Mouse (Mus musculus): Measurements from ENCODE around the gene Wwox. TPM values are rescaled to one million over a fixed set of nuclear protein-coding genes. Genes with fewer than 3 reads are reported as not detected.

Gene Wwox
- total and polyA plus RNA-seq, 3 experiments: 7.6 to 61.8 (median 12.2) TPM

GRCm38 (mm10) chr8:114441616-114442015 is 2.2 kb downstream of the Wwox start:
- Histone ChIP-seq H3K36me3 (ENCODE audit: control insufficient read depth in 1 of 2, insufficient read depth in 2 of 2, low read length in 2 of 2) (peaks cover 0 to 8% of the 10 kb centered on the region in 2 experiments; a peak in 1 of 4 replicates), H3K27me3 (ENCODE audit: control insufficient read depth in 1 of 2, insufficient read depth in 2 of 2, low read length in 2 of 2) (no peaks in the 10 kb centered on the region), H3K9me3 (replicated peaks; ENCODE audit: insufficient read depth, low read length) (no peaks in the 10 kb centered on the region), H3K4me3 (ENCODE audit: control insufficient read depth in 1 of 2, insufficient read depth in 1 of 2, low read depth in 2 of 2, low read length in 2 of 2) (no peak overlapping the region), H3K9ac (ENCODE audit: control insufficient read depth, low read depth, low read length, poor library complexity, severe bottlenecking) (no peak overlapping the region), H3K27ac (ENCODE audit: control insufficient read depth, low read depth, low read length) (no peak overlapping the region), H3K79me2 (ENCODE audit: control insufficient read depth, insufficient read depth, low read length, poor library complexity) (no peaks in the 10 kb centered on the region; the same call in 1 of the 2 replicates), H3K4me1 (ENCODE audit: control insufficient read depth in 1 of 2, insufficient read depth in 2 of 2, low read length in 2 of 2) (peaks cover 0 to 12% of the 10 kb centered on the region in 2 experiments; a peak in 1 of 4 replicates)
- peak; percentile 83 for DNase-seq (ENCODE audit: low read depth, low spot score)
- 0 out of 2 replicates have a peak, but pooled peaks have one; percentile 14 for TF ChIP-seq RCOR1 (IDR thresholded peaks at IDR 0.05; ENCODE audit: low read depth, low read length)
- no peak for TF ChIP-seq POLR2AphosphoS5 (IDR thresholded peaks at IDR 0.05; ENCODE audit: borderline replicate concordance, low read depth, low read length)
- no peak for TF ChIP-seq TBP (IDR thresholded peaks at IDR 0.05; ENCODE audit: low read depth, low read length)
- no peak for TF ChIP-seq NELFE (IDR thresholded peaks at IDR 0.05; ENCODE audit: low read depth, low read length)
- TF ChIP-seq MXI1 (IDR thresholded peaks at IDR 0.05; ENCODE audit: low read depth, low read length): no peak
- no peak for TF ChIP-seq ZNF384 (IDR thresholded peaks at IDR 0.05; ENCODE audit: low read depth, low read length)
- TF ChIP-seq POLR2A (IDR thresholded peaks at IDR 0.05; ENCODE audit: control insufficient read depth in 1 of 2, insufficient read depth in 1 of 2, low read depth in 1 of 2, low read length in 2 of 2, poor library complexity in 1 of 2): no peak
- TF ChIP-seq MEF2A (IDR thresholded peaks at IDR 0.05; ENCODE audit: extremely low read depth, insufficient replicate concordance, low read depth, low read length, poor library complexity, severe bottlenecking): no peak
- no peak for TF ChIP-seq E2F4 (IDR thresholded peaks at IDR 0.05; ENCODE audit: borderline replicate concordance, low read depth, low read length)
- TF ChIP-seq TAL1 (IDR thresholded peaks at IDR 0.05; ENCODE audit: low read length): no peak
- TF ChIP-seq ZKSCAN1 (IDR thresholded peaks at IDR 0.05; ENCODE audit: low read depth, low read length): no peak
- no peak for TF ChIP-seq BHLHE40 (IDR thresholded peaks at IDR 0.05; ENCODE audit: borderline replicate concordance, low read depth, low read length)
- TF ChIP-seq USF1 (IDR thresholded peaks at IDR 0.05; ENCODE audit: low read depth, low read length): no peak
- peak; percentile 24; the same call in 1 of the 2 replicates for TF ChIP-seq GATA1 (IDR thresholded peaks at IDR 0.05; ENCODE audit: low read depth, low read length)
- TF ChIP-seq CTCF (IDR thresholded peaks at IDR 0.05 in 2 of 3, conservative IDR thresholded peaks at IDR 0.05 in 1 of 3; ENCODE audit: control insufficient read depth in 1 of 3, insufficient read depth in 1 of 3, low read depth in 2 of 3, low read length in 3 of 3, poor library complexity in 1 of 3, severe bottlenecking in 1 of 3): peak; percentile 21 to 67 (median 50); a peak in 4 of 6 replicates

- no peaks in the 10 kb centered on the region for H3K79me2 ChIP-seq (ENCODE audit: control insufficient read depth, insufficient read depth, low read length, poor library complexity)
- TF ChIP-seq MXI1 (IDR thresholded peaks at IDR 0.05; ENCODE audit: low read depth, low read length) (no peak), CTCF (IDR thresholded peaks at IDR 0.05 in 2 of 3, conservative IDR thresholded peaks at IDR 0.05 in 1 of 3; ENCODE audit: control insufficient read depth in 1 of 3, insufficient read depth in 1 of 3, low read depth in 2 of 3, low read length in 3 of 3, poor library complexity in 1 of 3, severe bottlenecking in 1 of 3) (no peak), MAX (IDR thresholded peaks at IDR 0.05; ENCODE audit: low read length) (no peak), ZKSCAN1 (IDR thresholded peaks at IDR 0.05; ENCODE audit: low read depth, low read length) (no peak), CHD1 (IDR thresholded peaks at IDR 0.05; ENCODE audit: low read depth, low read length) (no peak), MEF2A (IDR thresholded peaks at IDR 0.05; ENCODE audit: extremely low read depth, insufficient replicate concordance, low read depth, low read length, poor library complexity, severe bottlenecking) (no peak), USF1 (IDR thresholded peaks at IDR 0.05; ENCODE audit: low read depth, low read length) (no peak), BHLHE40 (IDR thresholded peaks at IDR 0.05; ENCODE audit: borderline replicate concordance, low read depth, low read length) (no peak), ZNF384 (IDR thresholded peaks at IDR 0.05; ENCODE audit: low read depth, low read length) (no peak), NELFE (IDR thresholded peaks at IDR 0.05; ENCODE audit: low read depth, low read length) (no peak), TBP (IDR thresholded peaks at IDR 0.05; ENCODE audit: low read depth, low read length) (no peak)
- no peak overlapping the region for H3K4me3 ChIP-seq (ENCODE audit: control insufficient read depth in 1 of 2, insufficient read depth in 1 of 2, low read depth in 2 of 2, low read length in 2 of 2)
- H3K27me3 ChIP-seq (ENCODE audit: control insufficient read depth in 1 of 2, insufficient read depth in 2 of 2, low read length in 2 of 2): no peaks in the 10 kb centered on the region
- H3K4me1 ChIP-seq (ENCODE audit: control insufficient read depth in 1 of 2, insufficient read depth in 2 of 2, low read length in 2 of 2): no peaks in the 10 kb centered on the region
- H3K9ac ChIP-seq (ENCODE audit: control insufficient read depth, low read depth, low read length, poor library complexity, severe bottlenecking): no peak overlapping the region
- H3K9me3 ChIP-seq (replicated peaks; ENCODE audit: insufficient read depth, low read length): no peaks in the 10 kb centered on the region
- no peaks in the 10 kb centered on the region for H3K36me3 ChIP-seq (ENCODE audit: control insufficient read depth in 1 of 2, insufficient read depth in 2 of 2, low read length in 2 of 2)
- no peak for DNase-seq (ENCODE audit: low read depth, low spot score)
- no peak overlapping the region for H3K27ac ChIP-seq (ENCODE audit: control insufficient read depth, low read depth, low read length)
Measured at GRCm38 (mm10) chr8:114446884-114447283, 7.4 kb downstream of the Wwox start.
